Mouse (Mus musculus) MEL (cell line): Measurements from ENCODE around the gene Mrpl49. TPM values are rescaled to one million over a fixed set of nuclear protein-coding genes. Genes with fewer than 3 reads are reported as not detected.

Experiments used
- DNase-seq: peaks from one replicate; pipeline ENCODE4 v3.0.0; 2011; ENCODE audit warnings: low read depth, low spot score
- H3K27ac ChIP-seq: 2 replicates; pipeline ENCODE4 v1.5.1; 2012; ENCODE audit warnings: low read depth, mild to moderate bottlenecking, control low read depth, low read length, moderate library complexity; ENCODE audit not compliant: control insufficient read depth
- H3K27me3 ChIP-seq, 2 experiments: fragments of 150-350 bp in 1 of 2; sonication (generic) in 1 of 2; 2 replicates each; pipeline ENCODE4 v1.6.1; 2012; ENCODE audit warnings: low read length in 2 of 2, mild to moderate bottlenecking in 2 of 2, improper control_type of control experiment in 1 of 2, moderate library complexity in 1 of 2; ENCODE audit not compliant: insufficient read depth in 2 of 2, control insufficient read depth in 1 of 2
- H3K36me3 ChIP-seq, 2 experiments: 2 replicates each; pipeline ENCODE4 v1.6.1; 2012 to 2014; ENCODE audit warnings: low read length in 2 of 2, improper control_type of control experiment in 1 of 2, inconsistent platforms in 1 of 2, mild to moderate bottlenecking in 1 of 2; ENCODE audit not compliant: insufficient read depth in 2 of 2, control insufficient read depth in 1 of 2
- H3K4me1 ChIP-seq, 2 experiments: fragments of 150-350 bp in 1 of 2; sonication (generic) in 1 of 2; 2 replicates each; pipeline ENCODE4 v1.6.1; 2012; ENCODE audit warnings: low read length in 2 of 2, improper control_type of control experiment in 1 of 2, mild to moderate bottlenecking in 1 of 2; ENCODE audit not compliant: insufficient read depth in 2 of 2, control insufficient read depth in 1 of 2
- H3K4me3 ChIP-seq, 2 experiments: fragments of 150-350 bp in 1 of 2; sonication (generic) in 1 of 2; 2 replicates each; pipeline ENCODE4 v1.5.1; 2012; ENCODE audit warnings: low read depth in 2 of 2, low read length in 2 of 2, mild to moderate bottlenecking in 2 of 2, moderate library complexity in 2 of 2, control low read depth in 1 of 2, improper control_type of control experiment in 1 of 2; ENCODE audit not compliant: control insufficient read depth in 1 of 2, insufficient read depth in 1 of 2
- H3K79me2 ChIP-seq: 2 replicates; pipeline ENCODE4 v1.6.1; 2012; ENCODE audit warnings: mild to moderate bottlenecking, low read length, moderate library complexity; ENCODE audit not compliant: control insufficient read depth, poor library complexity, insufficient read depth
- H3K9ac ChIP-seq: 2 replicates; pipeline ENCODE4 v1.6.1; 2012; ENCODE audit warnings: low read depth, mild to moderate bottlenecking, control low read depth, low read length, moderate library complexity; ENCODE audit not compliant: control insufficient read depth, poor library complexity, severe bottlenecking
- H3K9me3 ChIP-seq: fragments of 150-350 bp; sonication (generic); replicated peaks from 2 replicates; pipeline ENCODE4 v1.6.1; 2012; ENCODE audit warnings: mild to moderate bottlenecking, low read length, improper control_type of control experiment, moderate library complexity; ENCODE audit not compliant: insufficient read depth
- E2F4 ChIP-seq: IDR thresholded peaks from 2 replicates; pipeline ENCODE4 v1.6.1; 2011; ENCODE audit warnings: low read depth, low read length, improper control_type of control experiment, borderline replicate concordance
- MAZ ChIP-seq: IDR thresholded peaks from 2 replicates; pipeline ENCODE4 v1.6.1; 2012; ENCODE audit warnings: low read depth, mild to moderate bottlenecking, inconsistent platforms, low read length, improper control_type of control experiment
- POLR2AphosphoS5 ChIP-seq: IDR thresholded peaks from 2 replicates; pipeline ENCODE4 v1.6.1; 2012; ENCODE audit warnings: low read depth, borderline replicate concordance, mild to moderate bottlenecking, inconsistent platforms, low read length, moderate library complexity, mixed read lengths
- RAD21 ChIP-seq: IDR thresholded peaks from 2 replicates; pipeline ENCODE4 v1.6.1; 2011; ENCODE audit warnings: mild to moderate bottlenecking, low read depth, low read length, improper control_type of control experiment
- SMC3 ChIP-seq: IDR thresholded peaks from 2 replicates; pipeline ENCODE4 v1.6.1; 2011; ENCODE audit warnings: low read depth, low read length, improper control_type of control experiment
- TBP ChIP-seq: IDR thresholded peaks from 2 replicates; pipeline ENCODE4 v1.8.0; 2011; ENCODE audit warnings: low read depth, low read length, improper control_type of control experiment
- UBTF ChIP-seq: IDR thresholded peaks from 2 replicates; pipeline ENCODE4 v1.6.1; 2012; ENCODE audit warnings: low read depth, mild to moderate bottlenecking, inconsistent platforms, low read length, improper control_type of control experiment, moderate library complexity, borderline replicate concordance; ENCODE audit not compliant: insufficient read depth
- USF2 ChIP-seq, 2 experiments: IDR thresholded peaks; 2 replicates each; pipeline ENCODE4 v1.6.1; 2011 to 2012; ENCODE audit warnings: improper control_type of control experiment in 2 of 2, low read length in 2 of 2, borderline replicate concordance in 1 of 2, inconsistent platforms in 1 of 2, low read depth in 1 of 2, mild to moderate bottlenecking in 1 of 2; ENCODE audit not compliant: insufficient read depth in 1 of 2
- polyA plus RNA-seq, 2 experiments: library from polyadenylated mRNA; stranded (reverse) in 1 of 2; unstranded in 1 of 2; fragments of >175 nt in 1 of 2; fragments of >200 nt in 1 of 2; gene quantifications; 2 replicates each; pipeline versions ENCODE4 v1.2.1 to v1.2.4; 2012; ENCODE audit warnings: low replicate concordance in 2 of 2, low read depth in 1 of 2; ENCODE audit not compliant: insufficient read length in 2 of 2, insufficient read depth in 1 of 2, missing spikeins in 1 of 2
- total RNA-seq: library from RNA; depleted of rRNA; stranded (reverse); fragments of 300-350 nt; gene quantifications from 2 replicates; pipeline ENCODE4 v1.2.3, GENCODE M21; 2012; rRNA removed

Mrpl49 gene
- total and polyA plus RNA-seq, 3 experiments: 81.6 to 98.7 TPM; not detected in 1

DNA sequence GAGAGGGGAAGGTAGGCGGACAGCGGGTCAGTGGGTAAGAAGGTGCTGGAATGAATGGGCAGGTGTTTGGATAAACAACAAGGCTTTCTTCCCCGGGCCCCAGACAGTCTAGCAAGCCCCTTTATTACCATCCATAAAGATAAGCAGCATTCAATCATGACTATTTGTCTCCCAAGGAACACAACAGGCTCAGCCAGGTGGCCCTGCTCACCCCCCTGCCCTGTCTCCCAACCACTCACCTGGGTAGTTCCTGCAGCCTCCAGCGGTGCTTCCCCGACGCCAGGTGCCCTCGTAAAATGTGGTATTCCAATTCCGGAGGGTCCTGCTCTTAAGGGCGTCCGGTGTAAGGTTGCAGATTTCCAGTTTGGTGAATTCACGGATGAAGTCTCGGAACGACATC is 50.6 kb downstream of the Mrpl49 start:
- TF ChIP-seq SMC3 (no peak), E2F4 (no peak), USF2 (IDR thresholded peaks at IDR 0.05; ENCODE audit: borderline replicate concordance in 1 of 2, insufficient read depth in 1 of 2, low read depth in 1 of 2, low read length in 2 of 2) (no peak)
- Histone ChIP-seq H3K4me3 (no peak overlapping the region), H3K27ac (no peak overlapping the region), H3K79me2 (no peaks in the 10 kb centered on the region), H3K9me3 (no peaks in the 10 kb centered on the region), H3K27me3 (no peaks in the 10 kb centered on the region), H3K9ac (no peak overlapping the region), H3K4me1 (peaks cover 0 to 8% of the 10 kb centered on the region in 2 experiments; a peak in 1 of 4 replicates), H3K36me3 (peaks cover 1 to 3% of the 10 kb centered on the region in 2 experiments; a peak in 3 of 4 replicates)
- no peak for DNase-seq

DNA sequence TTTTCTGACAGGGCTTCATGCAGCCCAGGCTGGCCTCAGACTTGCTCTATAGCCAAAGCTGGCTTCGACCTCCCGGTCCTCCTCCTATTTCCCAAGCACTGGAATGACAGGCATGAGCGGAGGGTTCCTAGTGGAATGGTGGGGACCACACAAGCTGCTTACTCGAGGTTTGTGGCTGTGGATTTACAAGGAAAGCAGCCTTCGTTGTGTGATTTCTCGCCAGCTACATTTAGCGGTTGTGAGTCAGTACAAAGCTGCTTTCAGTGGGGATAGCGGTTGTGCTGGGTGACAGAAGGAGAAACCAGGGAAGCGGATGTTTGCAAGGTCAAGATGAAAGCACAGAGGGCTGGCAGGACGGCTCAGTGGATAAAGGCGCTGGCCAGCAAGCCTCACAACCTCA is 52.0 kb downstream of the Mrpl49 start:
- Histone ChIP-seq H3K4me3 (no peak overlapping the region), H3K79me2 (no peaks in the 10 kb centered on the region), H3K4me1 (peaks cover 0 to 4% of the 10 kb centered on the region in 2 experiments; a peak in 2 of 4 replicates), H3K9ac (no peak overlapping the region), H3K27me3 (no peaks in the 10 kb centered on the region)
- TF ChIP-seq MAZ (no peak), RAD21 (no peak), POLR2AphosphoS5 (no peak), TBP (no peak), UBTF (no peak), E2F4 (no peak), USF2 (IDR thresholded peaks at IDR 0.05; ENCODE audit: borderline replicate concordance in 1 of 2, insufficient read depth in 1 of 2, low read depth in 1 of 2, low read length in 2 of 2) (no peak)
- TF ChIP-seq, all 39 proteins: peak for 0
- H3K9me3 ChIP-seq: no peaks in the 10 kb centered on the region
- H3K36me3 ChIP-seq: peaks cover 1 to 3% of the 10 kb centered on the region in 2 experiments; a peak in 3 of 4 replicates
- no peak overlapping the region for H3K27ac ChIP-seq
- DNase-seq: no peak

Other genes with a start within 250 kb of the Mrpl49 start
- gene Frmd8, start 182.5 kb downstream of the Mrpl49 start, total RNA-seq: 20.8 and 22.8 TPM in 2 replicates
- gene Frmd8, start 182.5 kb downstream of the Mrpl49 start, polyA plus RNA-seq: 10 to 100 TPM in 1 of 2 experiments, not detected in 1; 34.4 TPM
- 20.7 and 23.5 TPM in 2 replicates for gene Slc25a45, start 180.0 kb downstream of the Mrpl49 start, total RNA-seq
- gene Slc25a45, start 180.0 kb downstream of the Mrpl49 start, polyA plus RNA-seq: 10 to 100 TPM in 1 of 2 experiments, not detected in 1; 30.7 TPM
- 1.9 and 2.1 TPM in 2 replicates for gene Tigd3, start 163.6 kb downstream of the Mrpl49 start, total RNA-seq
- 1 to 10 TPM in 1 of 2 experiments, not detected in 1; 2.2 TPM for gene Tigd3, start 163.6 kb downstream of the Mrpl49 start, polyA plus RNA-seq
- gene Dpf2, start 144.8 kb downstream of the Mrpl49 start, total RNA-seq: 45.7 and 58.6 TPM in 2 replicates
- gene Dpf2, start 144.8 kb downstream of the Mrpl49 start, polyA plus RNA-seq: 100 to 1,000 TPM; 133 to 166 TPM
- gene Cdc42ep2, start 133.0 kb downstream of the Mrpl49 start, total RNA-seq: 0.75 and 1.1 TPM in 2 replicates
- 1 to 10 TPM in 1 of 2 experiments, not detected in 1; 1.7 TPM for gene Cdc42ep2, start 133.0 kb downstream of the Mrpl49 start, polyA plus RNA-seq
- gene Pola2, start 93.6 kb downstream of the Mrpl49 start, total RNA-seq: 75.3 and 77.3 TPM in 2 replicates
- gene Pola2, start 93.6 kb downstream of the Mrpl49 start, polyA plus RNA-seq: 100 to 1,000 TPM in 1 of 2 experiments, 10 to 100 TPM in 1; 99.4 to 126 TPM
- not detected in 2 replicates for gene Slc22a20, start 71.6 kb downstream of the Mrpl49 start, total RNA-seq
- not detected for gene Slc22a20, start 71.6 kb downstream of the Mrpl49 start, polyA plus RNA-seq
- gene Capn1, start 41.9 kb downstream of the Mrpl49 start, total RNA-seq: 42.5 and 43.4 TPM in 2 replicates
- 10 to 100 TPM in 1 of 2 experiments, not detected in 1; 75.2 TPM for gene Capn1, start 41.9 kb downstream of the Mrpl49 start, polyA plus RNA-seq
- 12.5 and 14.3 TPM in 2 replicates for gene Syvn1, start 11.2 kb downstream of the Mrpl49 start, total RNA-seq
- 10 to 100 TPM in 1 of 2 experiments, not detected in 1; 55.0 TPM for gene Syvn1, start 11.2 kb downstream of the Mrpl49 start, polyA plus RNA-seq
- gene Fau, start 59 bp upstream of the Mrpl49 start, total RNA-seq: 2,020 and 2,413 TPM in 2 replicates
- gene Fau, start 59 bp upstream of the Mrpl49 start, polyA plus RNA-seq: 1,000 to 10,000 TPM in 1 of 2 experiments, not detected in 1; 2,967 TPM
- gene Znhit2, start 3.4 kb upstream of the Mrpl49 start, total RNA-seq: 26.3 and 37.3 TPM in 2 replicates
- gene Znhit2, start 3.4 kb upstream of the Mrpl49 start, polyA plus RNA-seq: 10 to 100 TPM in 1 of 2 experiments, not detected in 1; 27.0 TPM
- 7.6 and 8.0 TPM in 2 replicates for gene Tm7sf2, start 10.6 kb upstream of the Mrpl49 start, total RNA-seq
- 10 to 100 TPM in 1 of 2 experiments, not detected in 1; 13.1 TPM for gene Tm7sf2, start 10.6 kb upstream of the Mrpl49 start, polyA plus RNA-seq
- gene Vps51, start 19.4 kb upstream of the Mrpl49 start, total RNA-seq: 29.4 and 30.9 TPM in 2 replicates
- gene Vps51, start 19.4 kb upstream of the Mrpl49 start, polyA plus RNA-seq: 10 to 100 TPM in 1 of 2 experiments, not detected in 1; 60.5 TPM
- gene Tmem262, start 22.2 kb upstream of the Mrpl49 start, total RNA-seq: not detected in 2 replicates
- gene Tmem262, start 22.2 kb upstream of the Mrpl49 start, polyA plus RNA-seq: under 1 TPM in 1 of 2 experiments, not detected in 1; 0.18 TPM
- 0.42 and 0.65 TPM in 2 replicates for gene Gm28374, start 24.5 kb upstream of the Mrpl49 start, total RNA-seq
- under 1 TPM in 1 of 2 experiments, not detected in 1; 0.46 TPM for gene Gm28374, start 24.5 kb upstream of the Mrpl49 start, polyA plus RNA-seq
- gene Zfpl1, start 27.2 kb upstream of the Mrpl49 start, total RNA-seq: 36.6 and 40.1 TPM in 2 replicates
- 10 to 100 TPM in 1 of 2 experiments, not detected in 1; 56.4 TPM for gene Zfpl1, start 27.2 kb upstream of the Mrpl49 start, polyA plus RNA-seq
- 41.1 and 48.5 TPM in 2 replicates for gene Cdca5, start 27.2 kb upstream of the Mrpl49 start, total RNA-seq
- gene Cdca5, start 27.2 kb upstream of the Mrpl49 start, polyA plus RNA-seq: 10 to 100 TPM in 1 of 2 experiments, not detected in 1; 56.5 TPM
- 0.39 and 0.49 TPM in 2 replicates for gene AC131692.1, start 36.6 kb upstream of the Mrpl49 start, total RNA-seq
- gene AC131692.1, start 36.6 kb upstream of the Mrpl49 start, polyA plus RNA-seq: 1 to 10 TPM in 1 of 2 experiments, not detected in 1; 2.9 TPM
- 0.20 and 0.35 TPM in 2 replicates for gene Naaladl1, start 48.0 kb upstream of the Mrpl49 start, total RNA-seq
- gene Naaladl1, start 48.0 kb upstream of the Mrpl49 start, polyA plus RNA-seq: 1 to 10 TPM in 1 of 2 experiments, not detected in 1; 1.7 TPM
- 34.0 and 44.4 TPM in 2 replicates for gene Sac3d1, start 60.9 kb upstream of the Mrpl49 start, total RNA-seq
- gene Sac3d1, start 60.9 kb upstream of the Mrpl49 start, polyA plus RNA-seq: 10 to 100 TPM in 1 of 2 experiments, not detected in 1; 49.3 TPM
- 14.9 and 20.4 TPM in 2 replicates for gene Snx15, start 70.5 kb upstream of the Mrpl49 start, total RNA-seq
- gene Snx15, start 70.5 kb upstream of the Mrpl49 start, polyA plus RNA-seq: 10 to 100 TPM in 1 of 2 experiments, not detected in 1; 35.3 TPM
- 0.19 TPM in 1 of 2 replicates, not detected in the other for gene Batf2, start 83.2 kb upstream of the Mrpl49 start, total RNA-seq
- under 1 TPM in 1 of 2 experiments, not detected in 1; 0.60 TPM for gene Batf2, start 83.2 kb upstream of the Mrpl49 start, polyA plus RNA-seq
- 47.2 and 53.8 TPM in 2 replicates for gene Arl2, start 83.8 kb upstream of the Mrpl49 start, total RNA-seq
- gene Arl2, start 83.8 kb upstream of the Mrpl49 start, polyA plus RNA-seq: 100 to 1,000 TPM in 1 of 2 experiments, not detected in 1; 111 TPM
- gene Majin, start 126.6 kb upstream of the Mrpl49 start, total RNA-seq: not detected in 2 replicates
- gene Majin, start 126.6 kb upstream of the Mrpl49 start, polyA plus RNA-seq: not detected
- not detected in 2 replicates for gene Gpha2, start 168.6 kb upstream of the Mrpl49 start, total RNA-seq
- gene Gpha2, start 168.6 kb upstream of the Mrpl49 start, polyA plus RNA-seq: under 1 TPM in 1 of 2 experiments, not detected in 1; 0.19 TPM
- 10.4 and 14.7 TPM in 2 replicates for gene Ppp2r5b, start 178.1 kb upstream of the Mrpl49 start, total RNA-seq
- 10 to 100 TPM in 1 of 2 experiments, not detected in 1; 15.6 TPM for gene Ppp2r5b, start 178.1 kb upstream of the Mrpl49 start, polyA plus RNA-seq
- gene Atg2a, start 183.9 kb upstream of the Mrpl49 start, total RNA-seq: 7.9 and 10.6 TPM in 2 replicates
- gene Atg2a, start 183.9 kb upstream of the Mrpl49 start, polyA plus RNA-seq: 10 to 100 TPM in 1 of 2 experiments, not detected in 1; 21.7 TPM
- 57.8 and 65.9 TPM in 2 replicates for gene Ehd1, start 218.9 kb upstream of the Mrpl49 start, total RNA-seq
- gene Ehd1, start 218.9 kb upstream of the Mrpl49 start, polyA plus RNA-seq: 100 to 1,000 TPM in 1 of 2 experiments, not detected in 1; 105 TPM
- gene Cdc42bpg, start 248.7 kb upstream of the Mrpl49 start, total RNA-seq: 2.0 and 2.6 TPM in 2 replicates
- gene Cdc42bpg, start 248.7 kb upstream of the Mrpl49 start, polyA plus RNA-seq: 1 to 10 TPM in 1 of 2 experiments, not detected in 1; 4.5 TPM